Mouse (Mus musculus) embryonic facial prominence, embryonic 15.5 days (tissue): ENCODE measurements around the gene Cisd1. TPM values are rescaled to one million over a fixed set of nuclear protein-coding genes. Genes with fewer than 3 reads are reported as not detected.

Experiments used
- ATAC-seq: fragments of 200-750 bp; cut with Nextera tagmentation; 2 replicates; pipeline ENCODE4 v1.8.0; 2017; ENCODE audit warnings: low read depth, moderate TSS enrichment; ENCODE audit not compliant: insufficient number of reproducible peaks, low FRiP score, low TSS enrichment
- H3K27ac ChIP-seq: fragments of 300-500 bp; sonication (generic); replicated peaks from 2 replicates; pipeline ENCODE4 v1.5.1; 2015; ENCODE audit warnings: mild to moderate bottlenecking, inconsistent platforms
- H3K27me3 ChIP-seq: fragments of 300-500 bp; sonication (generic); 2 replicates; pipeline ENCODE4 v1.6.1; 2015; ENCODE audit warnings: inconsistent platforms
- H3K36me3 ChIP-seq: fragments of 300-500 bp; sonication (generic); 2 replicates; pipeline ENCODE4 v1.6.1; 2015; ENCODE audit warnings: mild to moderate bottlenecking, inconsistent platforms
- H3K4me1 ChIP-seq: fragments of 300-500 bp; sonication (generic); 2 replicates; pipeline ENCODE4 v1.6.1; 2015; ENCODE audit warnings: inconsistent platforms
- H3K4me2 ChIP-seq: fragments of 300-500 bp; sonication (generic); replicated peaks from 2 replicates; pipeline ENCODE4 v1.6.1; 2015; ENCODE audit warnings: mild to moderate bottlenecking, inconsistent platforms
- H3K4me3 ChIP-seq: fragments of 300-500 bp; sonication (generic); replicated peaks from 2 replicates; pipeline ENCODE4 v1.5.1; 2015; ENCODE audit warnings: mild to moderate bottlenecking, inconsistent platforms
- H3K9ac ChIP-seq: fragments of 300-500 bp; sonication (generic); 2 replicates; pipeline ENCODE4 v1.6.1; 2015; ENCODE audit warnings: inconsistent platforms
- H3K9me3 ChIP-seq: fragments of 300-500 bp; sonication (generic); replicated peaks from 2 replicates; pipeline ENCODE4 v1.6.1; 2016; ENCODE audit warnings: inconsistent platforms
- WGBS: fragments of 180-500 bp; shearing (Covaris S2); methylation state at CpG from one replicate; pipeline ENCODE4 v1.1.7; 2015; 5-methylcytosine and 5-hydroxymethylcytosine counted together
- polyA plus RNA-seq: library from polyadenylated mRNA; unstranded; fragments of >200 nt; fragmentation: Nextera tagmentation; extraction: Ambion mirVana; gene quantifications from 2 replicates; pipeline ENCODE4 v1.2.1, GENCODE M21; 2015

Gene Cisd1
- polyA plus RNA-seq, 1 experiment from 2014 or later, result 93.9 TPM

DNA sequence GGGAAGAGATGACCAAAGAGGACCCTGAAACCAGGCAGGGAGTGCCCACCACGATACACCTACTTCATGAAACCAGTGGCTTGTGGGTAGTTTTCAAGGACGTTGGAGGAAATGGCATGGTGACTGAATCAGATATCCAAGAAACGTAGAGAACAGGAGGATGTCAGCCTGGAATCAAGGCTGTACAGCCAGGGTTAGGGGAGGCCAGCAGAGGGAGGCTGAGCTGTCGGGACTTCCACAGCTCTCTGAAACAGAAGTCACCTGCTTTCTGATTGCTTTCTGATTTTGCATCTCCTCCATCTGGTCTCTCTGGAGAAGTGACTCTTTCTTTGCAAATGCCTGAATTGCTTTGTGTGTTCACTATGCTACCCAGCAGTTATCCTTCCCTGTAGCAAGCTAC lies 53.0 kb downstream of the Cisd1 start:
- H3K4me1 ChIP-seq, result peaks cover 4% of the 10 kb centered on the region; the same call in 1 of the 2 replicates
- no peaks in the 10 kb centered on the region for H3K36me3 ChIP-seq
- H3K9me3 ChIP-seq, result no peaks in the 10 kb centered on the region
- no peak overlapping the region for H3K9ac ChIP-seq
- 15% methylated on average over 4 of the region's 4 CpGs for WGBS
- ATAC-seq, result no peak
- H3K4me2 ChIP-seq, result peak overlapping the region; percentile 16; the same call in 1 of the 2 replicates
- H3K27me3 ChIP-seq, result peaks cover 3% of the 10 kb centered on the region
- H3K27ac ChIP-seq, result no peak overlapping the region; the same call in 1 of the 2 replicates
- no peak overlapping the region for H3K4me3 ChIP-seq

DNA sequence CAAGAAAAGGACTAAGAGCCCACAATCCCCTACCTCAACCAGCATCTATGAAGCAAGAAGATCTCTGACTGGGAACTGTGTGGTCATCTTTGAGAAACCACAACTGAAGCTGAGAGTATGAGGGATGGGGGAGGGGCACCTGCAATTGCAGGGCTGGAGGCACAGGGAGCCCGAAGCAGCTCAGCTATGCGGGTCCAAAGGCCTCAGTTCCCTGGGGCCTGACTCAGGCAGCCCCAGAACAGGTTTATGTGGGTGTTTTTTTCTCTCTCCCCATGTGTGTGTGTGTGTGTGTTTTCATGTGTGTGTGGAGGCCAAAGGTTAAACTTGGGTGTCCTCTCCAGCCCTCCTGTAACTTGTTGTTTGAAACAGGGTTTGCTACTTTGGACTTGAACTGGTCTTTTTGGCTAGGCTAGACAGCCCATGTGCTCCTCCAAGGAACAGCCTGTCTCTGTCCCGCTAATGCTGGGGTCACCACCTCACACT lies 53.5 kb downstream of the Cisd1 start:
- peaks cover 4% of the 10 kb centered on the region; the same call in 1 of the 2 replicates for H3K4me1 ChIP-seq
- no peak for ATAC-seq
- H3K9ac ChIP-seq, result no peak overlapping the region
- no peaks in the 10 kb centered on the region for H3K9me3 ChIP-seq
- H3K27me3 ChIP-seq, result peaks cover 3% of the 10 kb centered on the region
- H3K4me3 ChIP-seq, result no peak overlapping the region
- no peak overlapping the region for H3K27ac ChIP-seq
- H3K4me2 ChIP-seq, result no peak overlapping the region
- WGBS, result 10% methylated on average over 3 of the region's 3 CpGs
- no peaks in the 10 kb centered on the region for H3K36me3 ChIP-seq

DNA sequence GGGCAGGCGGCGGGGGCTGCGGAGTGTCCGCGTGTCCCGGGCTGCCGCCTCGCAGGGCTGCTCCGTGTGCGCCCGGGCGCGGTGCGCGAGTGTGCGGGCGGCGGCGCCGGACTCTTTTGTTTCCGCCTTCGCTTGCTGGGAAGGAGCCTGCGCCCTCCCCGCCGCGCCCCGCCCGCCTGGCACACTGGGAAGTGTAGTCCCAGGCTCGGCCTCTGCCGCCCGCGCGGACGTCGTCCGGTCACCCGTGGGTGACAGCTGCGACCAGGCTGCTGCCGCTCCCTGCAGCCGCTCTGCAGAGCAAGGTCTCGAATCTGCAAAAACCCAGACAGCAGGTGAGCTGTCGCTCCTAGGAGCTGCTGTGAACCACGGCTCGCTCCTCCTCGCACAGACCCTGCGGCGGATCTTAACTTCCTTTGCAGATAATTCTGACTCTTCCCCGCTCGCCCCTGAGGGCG lies 59.6 kb downstream of the Cisd1 start, which contains the start of gene Ube2d1:
TSS of gene Ube2d1 (minus strand) at position 137 of the 455 bp plus-strand sequence.
- Histone ChIP-seq H3K9ac (peak within 1 kb of the TSS; percentile 77), H3K9me3 (no peaks in the 10 kb centered on the region), H3K4me2 (peak within 1 kb of the TSS; percentile 68), H3K27ac (peak within 1 kb of the TSS; percentile 56), H3K36me3 (no peaks in the 10 kb centered on the region), H3K4me3 (peak within 1 kb of the TSS; percentile 91), H3K27me3 (no peaks in the 10 kb centered on the region; the same call in 1 of the 2 replicates), H3K4me1 (peaks cover 10% of the 10 kb centered on the region; the same call in 1 of the 2 replicates)
- under 1% methylated on average over 50 of the region's 50 CpGs for WGBS
- peak; percentile 93 for ATAC-seq

DNA sequence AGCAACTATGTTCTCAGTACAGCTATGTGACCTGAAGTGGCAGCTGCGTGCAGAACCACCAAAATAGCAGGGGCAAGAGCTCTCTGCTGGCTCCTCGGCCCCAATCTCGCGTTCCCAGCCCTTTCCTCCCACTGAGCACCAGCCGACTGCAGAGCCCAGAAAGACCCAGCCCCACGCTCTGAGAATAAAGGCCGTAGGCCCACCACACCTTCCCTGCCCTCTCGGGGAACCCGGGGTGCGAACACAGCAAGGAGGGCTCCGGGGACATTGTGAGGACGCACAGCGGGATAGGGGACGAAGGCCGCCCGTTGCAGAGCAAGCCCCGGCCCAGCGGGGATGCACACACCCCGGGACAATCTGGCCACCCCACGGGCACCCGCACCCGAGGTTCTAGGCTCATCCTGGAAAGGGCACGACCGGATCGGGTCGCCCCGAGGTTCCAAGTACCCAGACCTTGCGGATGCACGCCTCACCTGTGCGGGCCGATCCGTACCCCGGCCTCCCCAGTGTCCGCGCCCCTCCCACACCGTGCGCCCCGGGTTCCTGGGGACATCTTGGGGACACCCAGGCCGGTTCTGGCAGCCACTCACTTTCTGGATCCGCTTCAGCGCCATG lies 60.1 kb downstream of the Cisd1 start:
- Histone ChIP-seq H3K4me3 (peak overlapping the region; percentile 91), H3K27me3 (no peaks in the 10 kb centered on the region; the same call in 1 of the 2 replicates), H3K4me2 (peak overlapping the region; percentile 68), H3K36me3 (no peaks in the 10 kb centered on the region), H3K27ac (peak overlapping the region; percentile 56), H3K9me3 (no peaks in the 10 kb centered on the region), H3K9ac (peak overlapping the region; percentile 77), H3K4me1 (peaks cover 10% of the 10 kb centered on the region; the same call in 1 of the 2 replicates)
- WGBS, result under 1% methylated on average over 41 of the region's 41 CpGs
- ATAC-seq, result peak; percentile 74

DNA sequence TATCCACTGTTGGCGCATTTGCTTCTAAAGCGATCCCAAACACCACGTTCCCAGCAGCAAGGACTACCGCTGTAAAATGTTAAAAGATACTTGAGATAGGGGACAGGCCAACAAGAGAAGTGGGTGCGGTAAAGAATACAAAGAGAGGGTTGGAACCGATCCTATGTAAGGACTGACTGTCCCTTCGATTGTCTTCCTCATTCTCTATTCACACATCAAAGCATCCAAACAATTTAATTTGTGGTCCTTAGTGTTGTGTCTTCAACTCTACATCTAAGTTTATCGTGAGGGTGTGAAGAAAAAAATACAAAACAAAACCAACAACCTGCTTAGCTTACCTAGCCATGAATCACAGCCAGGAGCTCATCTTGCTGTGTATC lies 60.6 kb downstream of the Cisd1 start:
- WGBS, result 16% methylated on average over 8 of the region's 8 CpGs
- no peak for ATAC-seq
- Histone ChIP-seq H3K9ac (peak overlapping the region; percentile 77; the same call in 1 of the 2 replicates), H3K4me1 (peaks cover 10% of the 10 kb centered on the region; the same call in 1 of the 2 replicates), H3K9me3 (no peaks in the 10 kb centered on the region), H3K27ac (peak overlapping the region; percentile 56; the same call in 1 of the 2 replicates), H3K4me3 (peak overlapping the region; percentile 91), H3K27me3 (no peaks in the 10 kb centered on the region; the same call in 1 of the 2 replicates), H3K4me2 (peak overlapping the region; percentile 68), H3K36me3 (no peaks in the 10 kb centered on the region)

Other genes with a start within 250 kb of the Cisd1 start
- gene Bicc1, start 185.3 kb downstream of the Cisd1 start, polyA plus RNA-seq, result 37.5 and 40.8 TPM in 2 replicates
- gene Tfam, start 106.7 kb downstream of the Cisd1 start, polyA plus RNA-seq, result 56.6 and 61.6 TPM in 2 replicates
- gene Ube2d1, start 59.7 kb downstream of the Cisd1 start, polyA plus RNA-seq, result 54.9 and 61.5 TPM in 2 replicates
- 10.0 and 10.4 TPM in 2 replicates for gene Ipmk, start 2.8 kb upstream of the Cisd1 start, polyA plus RNA-seq